Mouse (Mus musculus): ENCODE data around the gene Irgc1.

- TF ChIP-seq ZNF384 (IDR thresholded peaks at IDR 0.05; ENCODE audit: low read depth, low read length) (no peak), ZC3H11A (IDR thresholded peaks at IDR 0.05; ENCODE audit: borderline replicate concordance, low read depth, low read length) (no peak), CHD2 (IDR thresholded peaks at IDR 0.05; ENCODE audit: low read depth, low read length) (no peak), HCFC1 (IDR thresholded peaks at IDR 0.05; ENCODE audit: borderline replicate concordance, insufficient read depth, low read length) (no peak), MAFK (IDR thresholded peaks at IDR 0.05; ENCODE audit: insufficient read depth, low read depth, low read length) (no peak)
Observed at GRCm38 (mm10) chr7:24396832-24397231, 55.3 kb downstream of the Irgc1 start.

Data from ES-E14 (cell line).